Mouse (Mus musculus) spleen, embryonic (tissue): Measurements from ENCODE around the gene Palm.

Source experiments
- CTCF ChIA-PET: fragments of 350-600 bp; sonication (Branson Sonifier 250); formaldehyde crosslinking; loops from one replicate; lab custom pipeline; 2022; lab: Charles Lee

Gene Palm

GRCm38 (mm10) chr10:79794491-79794931 is 1.1 kb downstream of the Palm start:
- CTCF ChIA-PET: no interaction called here

DNA sequence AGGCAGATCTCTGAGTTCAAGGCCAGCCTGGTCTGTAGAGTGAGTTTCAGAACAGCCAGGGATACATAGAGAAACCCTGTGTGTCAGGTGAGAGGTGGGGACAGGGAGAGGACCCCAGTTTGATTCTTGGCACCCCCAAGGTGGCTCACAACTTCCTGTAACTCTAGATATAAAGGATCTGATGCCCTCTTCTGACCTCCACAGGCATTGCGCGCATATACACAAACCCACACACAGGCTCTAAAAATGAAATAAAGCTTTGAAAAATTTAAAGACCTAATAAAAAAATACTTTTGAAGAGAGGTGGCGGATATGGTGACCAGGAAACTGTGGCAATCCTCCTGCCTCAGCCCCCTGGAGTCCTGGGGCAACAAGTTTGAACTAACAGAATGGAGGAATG is 2.5 kb downstream of the Palm start:
- CTCF ChIA-PET: no interaction called here

GRCm38 (mm10) chr10:79797326-79797725 is 4.0 kb downstream of the Palm start:
- CTCF ChIA-PET: no interaction called here

DNA sequence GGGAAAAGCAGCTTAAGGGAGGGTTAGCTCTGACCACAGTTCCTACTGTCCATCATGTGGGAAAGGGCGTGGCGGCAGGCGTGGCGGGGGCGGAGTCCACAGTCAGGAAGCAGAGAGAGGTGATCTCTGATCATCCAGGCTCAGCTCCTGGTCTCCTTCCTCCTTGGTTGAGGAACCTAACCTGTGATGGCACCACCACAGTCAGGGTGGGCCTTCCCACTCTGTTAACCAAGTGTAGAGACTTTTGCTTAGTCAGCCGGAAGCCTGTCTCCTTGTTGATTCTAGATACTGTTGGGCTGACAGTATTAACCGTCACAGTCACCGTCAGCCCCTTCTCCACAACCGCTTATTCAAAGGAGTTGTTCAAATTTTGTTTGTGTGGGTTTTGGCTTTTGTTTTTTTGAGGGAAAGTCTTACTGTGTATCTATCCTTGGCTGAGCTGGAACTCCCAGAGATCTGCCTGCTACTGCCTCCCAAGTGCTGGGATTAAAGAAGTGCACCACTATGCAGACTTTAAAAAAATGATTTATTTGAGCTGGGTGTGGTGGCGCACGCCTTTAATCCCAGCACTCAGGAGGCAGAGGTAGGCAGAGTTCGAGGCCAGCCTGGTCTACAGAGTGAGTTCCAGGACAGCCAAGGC is 5.0 kb downstream of the Palm start:
- CTCF ChIA-PET: interaction anchor here (0.6 to 0.7 kb wide), 2 partner anchors 66 to 520 kb away, joined by 3 read pairs; no protein-coding TSS in a partner anchor

- CTCF ChIA-PET: interaction anchor here (0.5 kb wide), 1 partner anchor 19 kb away, joined by 3 read pairs; no protein-coding TSS in a partner anchor
Observed at GRCm38 (mm10) chr10:79800508-79800907, 7.1 kb downstream of the Palm start.

DNA sequence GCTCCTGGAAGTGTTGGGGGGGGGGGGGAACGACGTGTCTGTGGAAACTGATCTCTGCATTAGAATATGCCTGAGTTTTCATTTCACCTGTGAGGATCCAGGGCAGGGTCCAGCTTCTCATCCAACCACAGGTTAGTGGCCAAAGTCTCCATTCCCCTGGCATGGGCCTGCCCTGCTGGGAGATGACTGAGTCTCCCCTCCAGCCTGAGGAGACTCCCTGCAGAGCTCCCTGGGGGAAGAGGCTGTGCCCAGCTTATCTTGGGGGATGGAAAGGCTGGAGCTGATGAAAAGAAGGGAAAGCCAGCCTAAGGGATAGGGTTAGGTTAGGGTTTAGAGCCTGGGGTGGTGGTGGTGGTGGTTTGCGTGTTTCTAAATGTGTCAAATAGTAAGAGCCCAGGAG is 8.5 kb downstream of the Palm start:
- CTCF ChIA-PET: no interaction called here

- CTCF ChIA-PET: interaction anchor here (0.7 kb wide), 1 partner anchor 116 kb away, joined by 6 read pairs; no protein-coding TSS in a partner anchor
Observed at GRCm38 (mm10) chr10:79802331-79802971, 9.1 kb downstream of the Palm start.

DNA sequence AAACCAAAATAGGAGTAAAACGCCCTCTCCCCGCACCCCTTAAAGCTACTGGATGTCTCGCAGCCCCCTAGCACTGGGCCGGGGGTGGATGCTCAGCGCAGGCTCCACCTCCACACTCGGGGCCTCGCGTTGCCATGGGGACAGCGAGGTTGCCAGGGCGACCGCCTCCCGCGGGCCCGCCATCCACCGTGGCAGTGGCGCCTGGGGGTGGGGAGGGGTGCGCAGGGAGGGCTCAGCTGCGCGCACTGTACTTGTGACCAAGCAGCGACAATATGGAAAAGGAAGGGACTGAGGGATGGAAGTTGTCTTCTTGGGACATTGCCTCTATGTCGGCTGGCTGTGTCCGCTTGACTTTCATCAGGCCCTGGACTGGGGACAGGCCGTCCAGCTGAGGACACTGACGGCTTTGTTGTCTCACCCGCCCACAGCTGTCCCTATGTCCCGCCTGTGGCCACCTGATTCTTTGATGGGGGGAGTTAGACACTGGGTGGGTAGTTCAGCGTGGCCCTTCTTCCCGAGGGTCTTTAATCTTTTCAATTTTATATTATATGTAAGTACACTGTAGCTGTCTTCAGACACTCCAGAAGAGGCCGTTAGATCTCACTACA is 10.4 kb downstream of the Palm start:
- CTCF ChIA-PET: no interaction called here

DNA sequence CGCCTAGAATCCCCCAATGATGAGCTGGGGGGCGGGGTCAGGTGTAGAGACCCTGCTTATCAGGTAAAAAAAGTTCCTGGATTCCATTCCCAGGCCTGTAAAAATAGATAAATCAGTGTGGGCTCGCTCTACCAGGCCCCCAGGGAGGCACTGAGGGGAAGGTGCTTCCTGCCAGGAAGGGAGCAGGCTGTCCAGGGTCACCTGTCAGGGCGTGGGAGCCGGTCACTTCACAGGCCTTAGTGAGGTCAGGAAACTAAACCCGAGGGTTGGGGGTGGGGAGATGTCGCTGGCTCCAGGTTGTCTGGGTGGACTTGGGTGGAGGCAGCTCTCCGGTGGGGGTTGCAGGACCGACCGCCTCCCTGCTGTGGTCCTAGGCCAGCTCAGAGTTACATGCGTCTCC is 12.3 kb downstream of the Palm start:
- CTCF ChIA-PET: interaction anchor here (0.7 kb wide), 1 partner anchor 37 kb away, joined by 4 read pairs; no protein-coding TSS in a partner anchor

DNA sequence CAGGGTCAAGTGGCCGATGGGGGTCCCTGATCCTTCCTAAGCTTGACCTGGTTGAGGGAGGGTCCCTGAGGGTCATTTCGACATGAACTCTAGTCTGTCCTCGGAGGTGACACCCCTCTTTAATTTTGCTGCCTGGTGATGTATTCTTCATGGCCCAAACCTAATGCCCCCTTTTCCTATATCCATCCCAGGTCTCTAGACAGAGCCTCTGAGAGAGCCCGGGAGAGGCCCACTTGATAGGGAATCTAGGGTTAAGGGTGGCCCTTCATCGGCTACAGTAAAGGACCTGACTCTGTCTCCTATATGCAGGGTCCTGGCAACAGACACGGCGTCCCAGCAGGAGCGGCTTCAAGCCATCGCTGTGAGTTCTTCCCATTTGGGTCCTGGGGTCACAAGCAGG is 13.0 kb downstream of the Palm start:
- CTCF ChIA-PET: no interaction called here

- CTCF ChIA-PET: no interaction called here
Observed at GRCm38 (mm10) chr10:79806972-79807371, 13.6 kb downstream of the Palm start.

- CTCF ChIA-PET: interaction anchor here (0.6 kb wide), 1 partner anchor 78 kb away, joined by 4 read pairs; no protein-coding TSS in a partner anchor
Observed at GRCm38 (mm10) chr10:79807826-79808225, 14.5 kb downstream of the Palm start.

DNA sequence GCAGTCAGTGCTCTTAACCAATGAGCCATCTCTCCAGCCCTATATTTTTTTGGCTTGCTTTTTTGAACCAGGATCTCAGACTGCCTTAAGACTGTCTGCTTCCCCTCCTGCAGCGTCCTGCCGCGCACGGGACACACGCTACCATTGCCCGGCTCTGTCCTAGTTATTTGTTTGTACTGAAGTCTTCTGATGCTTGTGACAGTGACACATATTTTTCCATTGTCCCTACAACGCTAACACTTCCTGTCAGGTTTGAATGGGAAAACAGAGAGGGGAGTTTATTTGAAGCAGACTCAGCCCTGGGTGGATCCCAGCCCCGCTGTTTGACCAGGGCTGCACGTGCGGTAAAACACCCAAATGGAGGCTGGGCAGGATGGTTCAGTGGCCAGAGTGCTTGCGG is 15.4 kb downstream of the Palm start:
- CTCF ChIA-PET: interaction anchor here (0.6 kb wide), 1 partner anchor 79 kb away, joined by 4 read pairs; no protein-coding TSS in a partner anchor

- CTCF ChIA-PET: interaction anchor here (0.6 to 1.1 kb wide), 5 partner anchors 8 to 680 kb away, joined by 3 to 13 read pairs (median 4); partner anchors contain the start of gene Misp
Observed at GRCm38 (mm10) chr10:79811736-79812637, 18.6 kb downstream of the Palm start.

- CTCF ChIA-PET: no interaction called here
Observed at GRCm38 (mm10) chr10:79814271-79814842, 21.0 kb downstream of the Palm start.

- CTCF ChIA-PET: no interaction called here
Observed at GRCm38 (mm10) chr10:79815671-79816494, 22.5 kb downstream of the Palm start.

GRCm38 (mm10) chr10:79817111-79817510 is 23.7 kb downstream of the Palm start:
- CTCF ChIA-PET: no interaction called here

- CTCF ChIA-PET: interaction anchor here (0.5 to 0.6 kb wide), 2 partner anchors 297 to 1171 kb away, joined by 3 read pairs; partner anchors contain the start of gene Stk11
Observed at GRCm38 (mm10) chr10:79818225-79818624, 24.9 kb downstream of the Palm start.

DNA sequence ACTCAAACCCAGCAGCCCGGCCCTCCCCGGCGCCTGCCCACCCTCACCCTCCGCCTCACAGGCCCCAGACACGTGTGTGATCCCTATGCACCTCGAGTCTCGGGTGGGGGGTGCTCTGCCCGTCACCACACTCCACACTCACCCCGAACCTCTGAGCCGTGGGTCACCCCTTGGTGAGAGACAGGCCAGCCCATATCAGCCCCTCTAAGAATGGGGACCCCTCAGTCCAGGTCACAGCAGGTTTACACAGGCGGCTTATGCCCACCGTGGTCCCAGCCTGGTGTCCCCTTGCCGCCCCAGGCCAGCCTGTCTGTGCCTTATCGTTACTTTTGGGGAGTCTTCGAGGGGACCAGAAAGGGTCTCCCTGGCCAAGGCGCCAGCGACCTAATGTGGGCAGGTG is 26.2 kb downstream of the Palm start:
- CTCF ChIA-PET: no interaction called here

GRCm38 (mm10) chr10:79820277-79820676 is 26.9 kb downstream of the Palm start:
- CTCF ChIA-PET: interaction anchor here (0.6 to 0.8 kb wide), 2 partner anchors 8 to 108 kb away, joined by 4 read pairs; no protein-coding TSS in a partner anchor
